Mouse (Mus musculus) right cerebral cortex, adult 18-20 months (tissue): ENCODE results near the gene Prmt8.

ENCODE experiments used
- DNase-seq: peaks from one replicate; pipeline ENCODE4 v3.0.0; 2022; ENCODE audit warnings: mixed read lengths

The Prmt8 gene

DNA sequence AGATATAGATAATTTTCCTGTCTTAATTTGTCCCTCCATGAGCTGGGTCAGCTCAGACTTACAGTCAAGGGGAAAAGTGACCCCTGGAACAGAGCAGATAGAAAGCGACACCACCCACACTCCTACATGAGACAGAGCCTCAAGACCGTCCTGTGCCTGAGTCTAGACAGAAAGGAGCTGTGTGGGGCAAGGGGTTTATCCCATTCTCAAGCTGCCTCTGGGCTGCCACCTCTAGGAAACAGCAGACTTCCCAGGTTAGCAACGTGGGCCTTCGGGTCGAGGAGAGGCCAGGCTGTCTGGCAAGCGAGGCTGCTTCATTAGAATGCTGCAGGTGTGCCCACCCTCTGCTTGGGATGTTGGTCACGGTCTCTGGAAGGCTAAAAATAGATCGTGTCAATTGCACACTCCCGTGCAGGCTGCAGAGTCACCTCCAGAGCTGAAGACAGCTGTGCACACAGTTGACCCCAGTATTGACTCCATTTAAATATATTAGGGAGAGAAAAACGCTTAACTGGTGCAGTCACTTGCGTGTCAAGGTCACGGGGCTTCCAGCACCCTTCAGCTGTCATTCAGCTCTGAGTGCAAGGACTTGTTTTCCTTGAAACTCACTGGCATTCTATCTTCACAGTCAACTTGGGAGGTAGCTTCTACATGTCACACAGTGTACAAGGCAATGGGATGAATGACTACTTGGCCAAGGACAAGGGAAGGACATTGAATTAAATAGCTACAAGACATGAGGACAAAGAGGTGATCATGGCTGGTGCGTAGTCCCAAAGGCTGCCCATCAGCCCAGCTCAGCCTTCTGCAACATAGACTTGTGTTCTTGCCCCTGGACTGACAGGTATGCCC is 33.9 kb downstream of the Prmt8 start:
- no peak for DNase-seq

GRCm38 (mm10) chr6:127723126-127723525 is 46.1 kb downstream of the Prmt8 start:
- no peak for DNase-seq

DNA sequence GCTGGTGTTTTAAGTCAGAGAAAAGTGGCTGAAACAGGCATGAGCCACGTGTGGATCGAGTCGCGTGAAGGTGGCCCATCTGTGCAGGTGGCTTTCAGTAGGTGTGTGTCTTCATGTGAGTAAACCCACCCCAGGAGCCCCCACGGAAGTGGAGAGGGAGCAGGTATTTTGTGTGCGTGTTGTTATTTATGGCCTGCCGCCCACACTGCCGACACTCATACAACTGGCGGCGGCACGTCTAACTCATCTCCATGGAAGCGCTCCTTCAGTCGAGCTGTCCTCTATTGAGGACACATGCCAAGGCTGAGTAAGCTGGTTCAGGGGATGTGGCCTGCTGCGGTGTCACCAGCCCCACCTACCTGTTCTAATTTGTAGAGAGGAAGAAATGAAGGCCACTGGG is 49.4 kb downstream of the Prmt8 start:
- DNase-seq, result peak; percentile 56

- DNase-seq, result no peak
Observed at GRCm38 (mm10) chr6:127717239-127718137, 51.8 kb downstream of the Prmt8 start.

DNA sequence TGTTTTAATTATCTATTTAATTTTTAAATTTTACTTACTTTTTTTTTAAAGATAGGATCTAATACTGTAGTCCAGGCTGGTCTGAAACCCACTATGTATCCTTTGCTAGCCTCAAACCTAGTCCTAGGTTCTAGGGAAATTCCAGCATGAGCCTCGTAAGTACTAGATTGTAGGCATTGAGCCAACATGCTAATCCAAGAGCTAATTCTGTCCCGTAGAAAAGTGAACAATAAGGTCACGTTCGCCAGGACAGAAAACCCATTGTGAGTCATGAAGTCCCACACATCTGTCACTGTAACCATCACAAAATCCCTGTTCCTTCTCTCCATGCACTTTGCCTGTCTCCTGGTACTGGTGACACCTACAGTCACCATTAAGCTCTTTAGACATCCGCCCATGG is 53.8 kb downstream of the Prmt8 start:
- no peak for DNase-seq

- DNase-seq, result no peak
Observed at GRCm38 (mm10) chr6:127714906-127715305, 54.4 kb downstream of the Prmt8 start.

DNA sequence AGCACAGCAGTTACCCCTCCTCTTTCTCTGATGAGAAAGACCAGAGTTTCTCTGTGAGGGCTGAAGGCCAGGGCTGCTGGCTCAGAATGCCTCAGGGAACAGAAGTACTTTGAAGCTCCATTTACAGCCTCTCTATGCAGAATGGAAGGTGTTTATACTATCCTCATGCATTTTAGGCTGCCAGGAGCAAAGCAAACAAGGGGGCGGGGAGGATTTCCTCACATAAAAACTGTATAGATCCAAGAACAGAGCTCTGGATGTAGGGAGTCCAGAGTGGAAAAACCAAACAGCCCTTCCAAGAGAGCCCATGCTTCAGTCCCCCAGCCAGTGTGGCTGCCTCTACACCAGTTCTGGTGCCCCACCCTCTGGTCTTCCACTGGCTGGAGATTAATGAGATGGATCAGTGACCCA is 61.0 kb downstream of the Prmt8 start:
- DNase-seq, result no peak

- DNase-seq, result no peak
Observed at GRCm38 (mm10) chr6:127701036-127701783, 68.1 kb downstream of the Prmt8 start.

- no peak for DNase-seq
Observed at GRCm38 (mm10) chr6:127693681-127694080, 75.6 kb downstream of the Prmt8 start.

DNA sequence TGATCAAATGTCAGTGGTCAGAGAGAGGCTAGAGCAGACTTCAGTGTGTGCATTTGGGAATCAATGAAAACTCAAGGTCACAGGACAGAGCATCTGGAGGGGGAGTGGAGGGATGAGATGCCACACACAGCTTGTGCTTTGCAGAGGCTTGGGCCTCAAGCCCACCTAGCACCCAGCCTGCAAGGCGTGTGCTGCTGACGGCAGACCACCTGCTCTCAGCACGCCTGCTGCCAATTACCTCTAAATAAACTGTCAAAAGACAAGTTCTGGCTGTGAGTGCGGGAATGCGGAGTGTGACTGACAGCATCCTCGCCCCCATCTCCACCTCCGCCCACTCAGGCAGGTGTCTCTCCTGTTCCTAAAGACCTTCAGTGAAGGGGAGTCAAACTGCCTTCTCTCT is 77.0 kb downstream of the Prmt8 start:
- DNase-seq, result no peak

- no peak for DNase-seq
Observed at GRCm38 (mm10) chr6:127687181-127687860, 82.0 kb downstream of the Prmt8 start.

GRCm38 (mm10) chr6:127684981-127685380 is 84.3 kb downstream of the Prmt8 start:
- no peak for DNase-seq

DNA sequence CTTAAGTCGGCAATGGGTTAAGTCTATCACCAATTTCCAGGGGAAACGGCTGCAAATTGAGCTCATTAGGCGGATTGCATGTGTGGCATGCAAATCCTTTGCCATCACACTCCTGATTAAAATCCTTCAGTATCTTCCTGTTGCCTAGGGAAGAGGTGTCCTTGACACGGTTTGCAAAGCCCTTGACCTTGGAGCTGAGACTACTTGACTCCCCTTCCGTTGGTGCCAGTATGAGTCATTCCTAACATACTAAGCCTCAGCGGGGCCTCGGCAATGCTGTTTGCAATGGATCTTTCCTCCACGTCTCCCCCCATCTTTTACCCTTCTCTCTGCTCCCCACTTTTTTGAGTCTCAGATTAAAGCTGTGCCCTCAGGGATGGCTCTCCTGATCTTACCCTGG is 85.7 kb downstream of the Prmt8 start:
- DNase-seq, result no peak

GRCm38 (mm10) chr6:127680784-127681183 is 88.5 kb downstream of the Prmt8 start:
- DNase-seq, result no peak

- DNase-seq, result no peak
Observed at GRCm38 (mm10) chr6:127678998-127679397, 90.3 kb downstream of the Prmt8 start.

DNA sequence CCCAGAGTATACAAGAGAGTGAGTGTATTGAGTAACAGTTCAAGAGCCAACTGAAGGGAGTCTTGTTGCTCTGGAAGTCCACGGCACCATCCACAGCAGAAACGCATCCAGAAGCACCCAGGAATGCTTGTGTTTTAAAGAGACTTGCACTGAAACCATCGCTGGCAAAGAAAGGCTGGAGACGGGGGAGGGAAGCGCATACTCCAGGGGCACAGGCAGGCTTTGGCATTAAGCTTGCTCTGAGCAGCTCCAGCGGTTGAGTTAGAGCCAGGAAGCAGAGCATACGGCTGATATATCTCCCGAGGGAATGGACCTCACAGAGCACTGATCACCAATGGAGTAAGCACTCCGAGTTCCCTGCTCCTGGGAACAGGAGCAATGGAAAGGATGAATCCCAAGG is 91.0 kb downstream of the Prmt8 start:
- DNase-seq, result no peak

GRCm38 (mm10) chr6:127676866-127677265 is 92.4 kb downstream of the Prmt8 start:
- DNase-seq, result no peak

DNA sequence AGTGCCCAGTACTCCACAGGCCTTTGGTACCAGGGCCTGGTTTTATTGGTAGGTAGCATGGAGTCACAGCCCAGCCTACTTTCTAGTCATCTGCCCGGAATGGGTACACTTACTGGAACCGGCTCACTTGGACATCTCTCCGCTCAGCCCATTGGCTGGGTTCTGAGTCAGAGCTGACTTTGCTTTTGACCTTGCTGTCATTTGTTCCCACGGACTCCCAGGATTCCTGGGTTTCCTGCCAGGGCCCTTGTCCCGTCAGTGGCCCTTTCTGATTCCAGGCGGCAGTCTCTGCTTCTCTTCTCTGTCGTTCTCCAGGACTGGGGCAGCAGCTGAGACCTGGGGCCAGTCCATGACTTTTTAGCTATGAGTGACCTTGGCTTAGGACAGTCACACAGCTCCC is 97.2 kb downstream of the Prmt8 start:
- DNase-seq, result no peak

DNA sequence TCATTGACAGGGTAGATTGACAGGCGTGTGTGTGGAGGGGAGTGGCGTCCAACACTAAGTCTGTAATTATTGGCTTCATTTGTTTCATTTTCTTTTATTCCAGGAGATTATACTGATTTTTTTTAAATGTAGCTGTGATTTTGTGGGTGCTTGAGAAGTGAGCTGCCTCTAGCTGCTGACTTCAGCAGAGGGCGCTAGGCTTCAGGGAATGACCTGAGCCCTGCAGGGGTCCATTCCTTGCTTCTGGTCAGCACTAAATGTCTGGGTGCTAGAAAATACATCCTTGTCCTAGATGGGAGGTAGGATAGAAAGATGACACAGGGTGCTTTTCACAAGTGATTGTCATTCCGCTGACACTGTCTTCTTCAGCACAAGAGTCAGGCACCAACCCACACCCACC is 99.2 kb downstream of the Prmt8 start:
- DNase-seq, result no peak

DNA sequence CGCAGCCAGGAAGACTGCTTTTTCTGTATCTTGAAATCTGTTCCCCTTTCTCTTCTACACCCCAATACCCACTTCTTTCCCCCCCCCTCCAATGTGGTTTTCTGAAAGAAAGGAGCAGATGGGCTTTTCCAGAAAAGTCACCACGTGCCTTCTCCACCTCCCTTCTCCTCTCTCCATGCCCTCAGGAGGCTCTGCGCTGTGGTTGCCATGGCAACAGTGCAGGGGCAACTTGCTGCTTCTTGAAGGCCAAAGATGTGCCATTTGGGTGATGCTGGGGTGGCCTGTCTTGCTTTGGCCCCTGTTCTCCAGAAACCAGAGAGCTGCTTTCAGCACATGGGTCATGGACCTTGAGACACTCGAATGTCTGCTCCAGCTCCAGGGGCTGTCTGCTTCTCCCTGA is 100.0 kb downstream of the Prmt8 start:
- no peak for DNase-seq

DNA sequence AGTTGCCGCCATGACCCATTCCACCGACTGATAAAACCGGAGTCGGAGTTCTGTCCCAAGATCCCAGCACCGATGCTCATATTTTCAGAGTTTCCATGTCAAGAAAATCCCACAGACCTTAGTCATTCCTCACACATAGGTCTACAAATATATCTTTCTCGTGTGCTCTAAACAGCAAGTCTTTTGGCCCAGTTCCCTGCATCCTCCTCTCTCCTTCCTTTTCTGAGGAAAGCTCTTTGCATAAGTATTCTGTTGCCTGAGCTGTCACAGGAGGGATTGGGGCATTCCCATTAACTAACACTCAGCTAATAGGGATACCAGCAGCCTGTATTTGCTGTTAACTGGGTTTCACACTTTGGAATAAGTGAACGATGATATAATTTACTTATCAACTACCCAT is 106.0 kb downstream of the Prmt8 start:
- DNase-seq, result peak; percentile 77

DNA sequence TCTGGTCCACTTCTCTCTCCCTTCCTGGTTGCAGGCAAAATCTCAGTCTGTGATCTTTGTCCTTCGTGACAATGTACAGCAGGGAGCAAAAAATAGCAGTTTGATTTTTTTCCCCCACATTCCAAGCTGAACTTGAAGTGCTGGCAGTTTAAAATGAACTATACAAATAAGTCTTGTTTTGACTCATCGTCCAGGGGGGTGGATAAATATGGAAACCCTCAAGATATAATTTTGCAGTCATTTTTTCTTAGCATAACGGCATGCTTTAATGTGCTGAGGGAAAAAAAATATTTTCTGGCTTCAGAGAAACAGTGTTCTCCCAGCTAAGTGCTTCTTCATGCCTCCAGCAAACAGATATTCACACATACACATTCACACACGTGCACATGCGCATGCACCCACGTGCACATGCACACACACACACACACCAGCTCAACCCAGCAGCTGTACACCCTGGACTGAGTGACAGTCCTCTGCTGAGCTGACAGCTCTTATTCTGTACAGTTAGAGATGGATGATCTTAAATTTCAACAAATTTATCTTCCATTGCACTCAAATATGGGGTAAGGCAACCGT is 107.5 kb downstream of the Prmt8 start:
- peak; percentile 51 for DNase-seq
